Mouse (Mus musculus) spleen, postnatal 4 days (tissue): ENCODE data around the gene Muc16.
A peak's percentile ranks its signal among the peaks of the same experiment; 100 is the strongest.

Experiments
- DNase-seq, 2 experiments: peaks; one replicate each; pipeline ENCODE4 v3.0.0; 2022; ENCODE audit warnings: low spot score in 2 of 2

Muc16 gene

GRCm38 (mm10) chr9:18674480-18675154, at the start of gene Muc16:
TSS of gene Muc16 (minus strand) at chr9:18674530.
- DNase-seq = no peak

GRCm38 (mm10) chr9:18722712-18723099, 48.4 kb upstream of the Muc16 start:
- DNase-seq = no peak

GRCm38 (mm10) chr9:18721931-18722711, 47.8 kb upstream of the Muc16 start:
- no peak for DNase-seq

- no peak for DNase-seq
These were observed 46.7 kb upstream of the Muc16 start for GRCm38 (mm10) chr9:18721011-18721410.

GRCm38 (mm10) chr9:18705628-18706027, 31.3 kb upstream of the Muc16 start:
- DNase-seq = no peak

- DNase-seq = no peak
These were observed 76.0 kb downstream of the Muc16 start for GRCm38 (mm10) chr9:18598366-18598765.

GRCm38 (mm10) chr9:18508098-18508497, 166.2 kb downstream of the Muc16 start:
- no peak for DNase-seq

GRCm38 (mm10) chr9:18478168-18478567, 196.2 kb downstream of the Muc16 start, which contains the start of the genes Zfp558 and Mbd3l1:
TSS of gene Zfp558 (minus strand) at chr9:18478268.
TSS of gene Mbd3l1 (plus strand) at chr9:18478359.
- DNase-seq = no peak

- peak; percentile 60 to 80 for DNase-seq
These were observed 200.8 kb downstream of the Muc16 start for GRCm38 (mm10) chr9:18473324-18474128.

- DNase-seq = no peak
These were observed 206.3 kb downstream of the Muc16 start for GRCm38 (mm10) chr9:18468005-18468404.

GRCm38 (mm10) chr9:18467350-18467749, 207.0 kb downstream of the Muc16 start:
- no peak for DNase-seq

- DNase-seq = no peak
These were observed 217.8 kb downstream of the Muc16 start for GRCm38 (mm10) chr9:18456520-18456919.
